Mouse (Mus musculus) C3H10T1/2 (cell line): Measurements from ENCODE around the gene Palmd. TPM values are rescaled to one million over a fixed set of nuclear protein-coding genes. Genes with fewer than 3 reads are reported as not detected.

ENCODE experiments used
- polyA plus RNA-seq, 2 experiments: library from polyadenylated mRNA; unstranded; fragments of >200 nt; fragmentation: generic; extraction: Trizol; gene quantifications; one replicate each; pipeline ENCODE4 v1.2.1; 2012; ENCODE audit warnings: missing spikeins in 2 of 2

Gene Palmd
- not detected for polyA plus RNA-seq

DNA sequence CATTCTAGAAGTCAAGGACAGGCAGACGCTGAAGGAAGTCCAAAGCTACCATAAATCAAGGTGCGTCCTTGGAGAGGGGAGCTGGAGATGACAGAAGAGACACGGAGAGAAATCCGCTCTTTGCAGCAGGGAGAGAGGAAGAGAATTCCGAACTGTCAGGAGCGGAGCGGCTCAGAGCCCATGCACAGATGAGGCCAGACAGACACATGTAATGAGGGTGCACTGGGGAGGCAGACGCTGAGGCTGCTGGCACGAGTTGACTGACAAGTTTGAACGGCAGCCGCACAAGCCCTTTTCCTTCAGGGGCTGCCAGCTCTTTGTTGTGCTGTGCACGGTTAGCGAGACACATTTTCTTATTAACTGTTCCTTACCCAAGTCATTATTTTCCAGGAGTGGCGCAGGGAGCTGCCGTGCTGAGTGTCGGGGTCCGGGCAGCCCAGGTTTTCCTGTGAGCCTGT lies at the start of gene Palmd:
Gene Palmd (minus strand): TSS at position 448 of the 458 bp plus-strand sequence.

DNA sequence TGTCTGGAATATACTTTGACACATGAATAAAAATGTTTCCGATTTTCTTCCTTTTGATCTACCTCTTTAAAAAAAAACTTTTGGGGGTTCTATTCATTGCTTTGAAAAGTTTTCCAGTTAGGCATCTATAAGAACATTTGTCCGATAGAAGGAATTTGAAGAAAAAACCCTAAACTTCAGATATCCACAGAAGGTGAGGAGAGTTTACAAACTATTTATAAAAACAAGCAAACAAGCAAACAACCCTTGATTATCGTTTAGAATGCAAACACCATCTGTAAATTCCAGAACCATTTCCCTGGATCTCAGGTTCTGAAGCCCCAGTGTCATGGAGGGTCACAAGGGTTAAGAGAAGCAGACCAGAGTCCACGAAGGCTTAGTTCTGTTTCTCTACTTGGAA lies 820 bp downstream of the Palmd start, which contains the start of gene 4930455H04Rik:
Gene 4930455H04Rik (plus strand): TSS at position 301 of the 400 bp plus-strand sequence.

Other genes starting within 250 kb of the Palmd start
- 1 to 10 TPM in 1 of 2 experiments, under 1 TPM in 1; 0.68 to 6.0 TPM for gene Agl, start 160.8 kb downstream of the Palmd start, polyA plus RNA-seq
- 1 to 10 TPM; 4.1 to 4.6 TPM for gene Frrs1, start 109.5 kb downstream of the Palmd start, polyA plus RNA-seq
- not detected for gene 4930455H04Rik, start 720 bp downstream of the Palmd start, polyA plus RNA-seq